Mouse (Mus musculus): ENCODE results near the gene Wnt5b.

- no peak for TF ChIP-seq CTCF (IDR thresholded peaks at IDR 0.05; ENCODE audit: extremely low read depth, insufficient read depth, low read length)
- no peak for TF ChIP-seq POLR2A (IDR thresholded peaks at IDR 0.05; ENCODE audit: extremely low read depth, insufficient read depth, low read length)
These were observed 66.3 kb downstream of the Wnt5b start for GRCm38 (mm10) chr6:119477686-119478310.
